Mouse (Mus musculus) G1E (cell line): ENCODE data around the gene Emc8.

Experiments used
- CTCF ChIP-seq: IDR thresholded peaks from 2 replicates; pipeline ENCODE4 v1.5.1; 2012; ENCODE audit warnings: low read depth, low read length, inconsistent platforms, mixed read lengths
- GATA1 ChIP-seq: IDR thresholded peaks from 2 replicates; pipeline ENCODE4 v1.6.1; 2012; ENCODE audit warnings: borderline replicate concordance, low read length, inconsistent platforms, mixed read lengths
- POLR2AphosphoS5 ChIP-seq: IDR thresholded peaks from 2 replicates; pipeline ENCODE4 v1.6.1; 2012; ENCODE audit warnings: low read depth, low read length, inconsistent platforms; ENCODE audit not compliant: insufficient replicate concordance
- TAL1 ChIP-seq: conservative IDR thresholded peaks from 2 replicates; pipeline ENCODE4 v1.6.1; 2012; ENCODE audit warnings: low read depth, low read length, inconsistent platforms, mixed read lengths

DNA sequence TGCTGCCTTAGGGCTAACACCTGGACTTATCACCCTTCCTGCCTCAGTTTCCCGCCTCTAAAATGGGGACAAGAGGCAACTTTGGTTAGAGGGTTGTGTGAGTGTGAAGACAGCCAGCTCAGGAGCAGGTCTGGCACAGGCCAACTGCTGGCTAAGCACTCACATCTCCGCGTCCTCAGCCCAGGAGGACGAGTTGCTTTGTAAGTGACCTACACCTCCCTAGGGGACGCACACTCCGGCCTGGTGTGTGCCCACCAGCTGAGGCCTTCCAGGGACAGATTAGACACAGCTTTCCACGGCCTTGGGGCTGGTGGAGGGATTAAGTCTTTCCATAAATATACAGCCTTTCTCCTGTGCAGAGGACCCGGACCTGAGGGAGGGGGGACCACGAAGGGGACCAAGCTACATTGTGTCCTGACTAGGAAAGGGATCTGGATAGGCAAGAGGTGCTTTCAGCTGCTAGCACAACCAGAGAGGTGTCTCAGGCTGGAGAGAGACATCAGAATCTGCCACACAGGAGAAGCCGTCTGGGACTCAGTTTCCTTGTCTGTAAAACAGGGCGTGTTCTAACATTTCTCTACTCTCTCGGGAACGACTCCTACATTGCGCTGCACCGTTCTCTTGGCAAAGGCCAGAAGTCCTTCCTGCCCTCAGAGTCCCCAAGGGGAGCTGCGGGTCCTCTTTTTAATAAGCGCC is 35.3 kb downstream of the Emc8 start:
- TF ChIP-seq CTCF = no peak
- no peak for TF ChIP-seq GATA1
- TF ChIP-seq TAL1 = no peak
- TF ChIP-seq POLR2AphosphoS5 = no peak
